Mouse (Mus musculus): Measurements from ENCODE around the gene Klk6.

GRCm38 (mm10) chr7:43857501-43857900 is 33.2 kb downstream of the Klk6 start:
- TF ChIP-seq GATA1 (IDR thresholded peaks at IDR 0.05; ENCODE audit: borderline replicate concordance, low read length) (no peak), CTCF (IDR thresholded peaks at IDR 0.05; ENCODE audit: low read depth, low read length) (no peak), GATA2 (IDR thresholded peaks at IDR 0.05; ENCODE audit: borderline replicate concordance, low read depth, low read length) (no peak), TAL1 (conservative IDR thresholded peaks at IDR 0.05; ENCODE audit: low read depth, low read length) (no peak)

Measured in G1E (cell line).